Mouse (Mus musculus) spleen, postnatal 0 days (tissue): Measurements from ENCODE around the gene Eif4ebp2. TPM values are rescaled to one million over a fixed set of nuclear protein-coding genes. Genes with fewer than 3 reads are reported as not detected.

Source experiments
- polyA plus RNA-seq: library from polyadenylated mRNA; unstranded; fragments of >200 nt; fragmentation: Nextera tagmentation; extraction: Ambion mirVana; gene quantifications from 2 replicates; pipeline ENCODE4 v1.2.1, GENCODE M21; 2015

Gene Eif4ebp2
- polyA plus RNA-seq, result 56.4 and 59.8 TPM in 2 replicates

DNA sequence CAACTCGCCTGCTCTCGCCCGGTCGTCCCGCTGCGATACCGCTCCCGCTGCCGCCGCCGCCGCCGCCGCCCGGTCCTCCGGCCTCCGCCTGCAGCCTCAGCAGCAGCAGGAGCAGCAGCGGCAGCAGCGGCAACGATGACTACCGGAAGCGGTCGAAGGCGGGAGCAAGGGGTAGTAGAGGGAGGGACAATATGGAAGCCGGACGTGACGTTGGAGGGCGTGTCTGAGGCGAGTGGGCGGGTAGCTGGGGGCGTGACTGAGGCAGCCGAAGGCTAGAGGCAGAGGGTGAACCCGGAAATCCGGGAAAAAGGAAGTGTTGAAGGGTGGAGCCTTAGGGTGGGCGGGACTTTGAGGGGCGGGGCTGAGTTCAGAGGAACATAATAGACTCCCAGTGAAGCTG lies at the start of gene Eif4ebp2:
Gene Eif4ebp2 (minus strand): TSS at position 17 of the 400 bp plus-strand sequence.

DNA sequence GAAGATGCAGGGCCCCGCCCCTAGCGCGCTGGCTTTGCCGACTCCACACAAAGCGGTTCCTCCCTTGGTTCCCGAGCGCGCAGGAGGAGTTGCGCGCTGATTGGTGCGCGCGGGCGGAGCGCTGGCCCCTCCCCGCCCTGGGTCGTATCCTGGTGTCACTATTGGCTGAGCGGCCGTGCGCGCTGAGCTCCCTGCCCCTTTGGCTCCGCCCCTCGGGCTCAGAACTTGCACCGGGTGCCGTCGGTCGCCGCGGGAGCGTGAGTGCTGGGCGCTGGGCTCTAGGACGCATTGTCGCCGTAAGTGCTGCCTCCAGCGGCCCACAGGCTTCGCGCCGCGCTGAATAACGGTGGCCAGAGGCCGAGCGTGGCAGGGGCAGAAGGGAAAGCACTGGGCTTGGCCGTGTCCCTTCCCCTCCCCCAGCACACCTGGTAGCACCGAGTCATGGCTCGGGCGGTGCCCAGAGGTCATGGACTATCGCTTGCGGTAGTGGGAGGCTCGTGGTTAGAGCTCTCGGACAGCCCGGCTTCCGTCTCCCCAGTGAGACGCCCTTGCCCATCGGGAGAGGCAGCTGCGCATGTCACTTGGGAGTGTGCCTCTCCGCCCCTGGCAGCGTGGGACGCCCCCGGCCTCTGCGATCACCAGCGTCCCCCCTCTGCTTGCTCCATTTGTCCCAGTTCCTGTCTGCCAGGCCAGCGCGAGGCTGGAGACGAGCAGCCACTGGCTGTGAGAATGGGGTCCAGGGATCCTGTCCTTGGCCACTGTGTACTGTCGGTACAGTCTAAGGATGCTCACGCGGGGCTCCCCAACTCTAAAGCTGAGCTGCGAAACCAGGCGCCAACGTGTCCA lies 23.4 kb upstream of the Eif4ebp2 start, which contains the start of gene Lrrc20:
Gene Lrrc20 (plus strand): TSS at position 208 of the 846 bp plus-strand sequence.

DNA sequence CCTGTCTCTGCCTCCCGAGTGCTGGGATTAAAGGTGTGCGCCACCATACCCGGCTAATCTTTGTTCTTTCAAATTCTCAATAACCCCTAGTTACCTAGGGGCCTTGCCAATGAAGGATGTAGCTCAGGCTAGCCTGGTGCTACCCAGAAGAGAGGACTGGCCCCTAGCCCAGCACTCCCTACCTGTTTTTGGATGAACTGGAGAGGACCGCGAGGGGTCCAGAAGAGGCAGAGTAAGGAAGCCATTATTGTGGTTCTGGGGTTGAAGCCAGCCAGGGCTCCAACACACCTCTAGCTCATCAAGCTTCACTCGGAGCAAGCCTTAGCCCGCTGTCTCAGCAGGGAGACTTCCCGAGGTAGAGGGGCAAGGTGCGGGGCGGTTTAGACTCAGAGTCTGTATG lies 34.8 kb downstream of the Eif4ebp2 start, which contains the start of gene Nodal:
Gene Nodal (plus strand): TSS at position 301 of the 400 bp plus-strand sequence.

DNA sequence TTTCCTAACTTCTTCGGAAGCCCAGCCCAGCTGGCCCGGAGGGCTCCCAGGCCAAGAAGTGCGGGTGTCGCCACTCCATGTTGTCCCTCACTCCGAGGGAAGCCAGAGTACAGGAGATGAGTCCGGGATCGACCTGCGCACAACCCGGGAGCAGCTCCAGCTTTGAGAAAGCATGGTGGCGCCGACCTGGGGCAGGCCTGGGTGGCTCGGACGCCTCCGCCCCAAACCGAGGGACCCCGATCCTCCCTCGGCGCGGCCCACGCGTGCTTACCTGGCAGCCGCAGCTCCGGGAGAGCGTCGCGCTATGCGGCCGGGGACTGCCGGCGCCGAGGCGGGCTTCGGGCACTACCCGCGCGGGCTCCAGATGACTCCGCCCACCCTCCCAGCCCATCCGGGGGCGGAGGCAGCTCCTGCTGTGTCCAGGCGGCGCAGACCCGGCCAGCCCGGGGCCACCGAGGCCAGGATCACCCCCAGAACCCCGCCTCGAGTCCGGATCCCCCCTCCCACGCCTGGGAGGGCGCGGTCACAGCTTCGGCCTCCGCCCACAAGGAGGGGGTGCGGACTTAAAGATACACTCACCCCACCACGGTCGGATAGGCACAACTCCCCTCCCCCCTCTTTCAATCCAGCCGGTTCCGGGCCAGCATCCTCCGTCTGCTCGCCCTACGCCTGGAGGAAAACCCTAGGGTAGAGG lies 69.3 kb downstream of the Eif4ebp2 start, which contains the start of gene Pald1:
Gene Pald1 (minus strand): TSS at position 510 of the 694 bp plus-strand sequence.

Other genes with a start within 250 kb of the Eif4ebp2 start
- 0.63 and 0.80 TPM in 2 replicates for gene Adamts14, start 179.2 kb downstream of the Eif4ebp2 start, polyA plus RNA-seq
- 0.20 and 0.62 TPM in 2 replicates for gene Prf1, start 154.8 kb downstream of the Eif4ebp2 start, polyA plus RNA-seq
- gene Pald1, start 69.1 kb downstream of the Eif4ebp2 start, polyA plus RNA-seq, result 6.2 and 8.8 TPM in 2 replicates
- gene Nodal, start 34.7 kb downstream of the Eif4ebp2 start, polyA plus RNA-seq, result 0.07 TPM in 1 of 2 replicates, not detected in the other
- 5.7 and 5.8 TPM in 2 replicates for gene Lrrc20, start 23.1 kb upstream of the Eif4ebp2 start, polyA plus RNA-seq
- not detected in 2 replicates for gene Npffr1, start 142.8 kb upstream of the Eif4ebp2 start, polyA plus RNA-seq
- 58.6 and 64.7 TPM in 2 replicates for gene Ppa1, start 195.9 kb upstream of the Eif4ebp2 start, polyA plus RNA-seq
- 86.1 and 91.4 TPM in 2 replicates for gene Sar1a, start 227.6 kb upstream of the Eif4ebp2 start, polyA plus RNA-seq
- 14.8 and 16.6 TPM in 2 replicates for gene Tysnd1, start 242.9 kb upstream of the Eif4ebp2 start, polyA plus RNA-seq